Mouse (Mus musculus) hindbrain, embryonic 11.5 days (tissue): ENCODE results near the gene Kdm2a. TPM values are rescaled to one million over a fixed set of nuclear protein-coding genes. Genes with fewer than 3 reads are reported as not detected.

Experiments used
- ATAC-seq: fragments of 200-750 bp; cut with Nextera tagmentation; 2 replicates; pipeline ENCODE4 v1.8.0; 2017; ENCODE audit warnings: mild to moderate bottlenecking, moderate TSS enrichment, moderate library complexity; ENCODE audit not compliant: low FRiP score
- DNase-seq: peaks from one replicate; pipeline ENCODE4 v3.0.0-alpha.2; 2015; ENCODE audit warnings: low spot score
- H3K27ac ChIP-seq: fragments of 300-500 bp; sonication (generic); 2 replicates; pipeline ENCODE4 v1.5.1; 2014; ENCODE audit warnings: mild to moderate bottlenecking, low read depth, low read length
- H3K27me3 ChIP-seq: fragments of 300-500 bp; sonication (generic); 2 replicates; pipeline ENCODE4 v1.6.1; 2014; ENCODE audit warnings: mild to moderate bottlenecking, low read length, moderate library complexity, mixed read lengths; ENCODE audit not compliant: control insufficient read depth, insufficient read depth
- H3K36me3 ChIP-seq: fragments of 300-500 bp; sonication (generic); 2 replicates; pipeline ENCODE4 v1.6.1; 2014; ENCODE audit warnings: mild to moderate bottlenecking, low read length, moderate library complexity, mixed read lengths; ENCODE audit not compliant: control insufficient read depth, insufficient read depth
- H3K4me1 ChIP-seq: fragments of 300-500 bp; sonication (generic); replicated peaks from 2 replicates; pipeline ENCODE4 v1.6.1; 2014; ENCODE audit warnings: low read length, mixed read lengths; ENCODE audit not compliant: control insufficient read depth, insufficient read depth
- H3K4me2 ChIP-seq: fragments of 300-500 bp; sonication (generic); replicated peaks from 2 replicates; pipeline ENCODE4 v1.6.1; 2014; ENCODE audit warnings: mild to moderate bottlenecking, low read depth, low read length
- H3K4me3 ChIP-seq: fragments of 300-500 bp; sonication (generic); 2 replicates; pipeline ENCODE4 v1.5.1; 2014; ENCODE audit warnings: low read depth, low read length
- H3K9ac ChIP-seq: fragments of 300-500 bp; sonication (generic); 2 replicates; pipeline ENCODE4 v1.6.1; 2014; ENCODE audit warnings: low read depth, low read length
- H3K9me3 ChIP-seq: fragments of 300-500 bp; sonication (generic); 2 replicates; pipeline ENCODE4 v1.6.1; 2016; ENCODE audit warnings: low read length; ENCODE audit not compliant: control insufficient read depth
- WGBS: fragments of 180-500 bp; shearing (Covaris S2); extraction: QIAGEN DNeasy Blood & Tissue Kit; methylation state at CpG from one replicate; pipeline ENCODE4 v1.1.7; 2014; 5-methylcytosine and 5-hydroxymethylcytosine counted together
- polyA plus RNA-seq: library from polyadenylated mRNA; unstranded; fragments of >200 nt; fragmentation: Nextera tagmentation; extraction: Ambion mirVana; gene quantifications from 2 replicates; pipeline ENCODE4 v1.2.1, GENCODE M21; 2014

Gene Kdm2a
- polyA plus RNA-seq, 1 experiment from 2014 or later, result 44.0 TPM

DNA sequence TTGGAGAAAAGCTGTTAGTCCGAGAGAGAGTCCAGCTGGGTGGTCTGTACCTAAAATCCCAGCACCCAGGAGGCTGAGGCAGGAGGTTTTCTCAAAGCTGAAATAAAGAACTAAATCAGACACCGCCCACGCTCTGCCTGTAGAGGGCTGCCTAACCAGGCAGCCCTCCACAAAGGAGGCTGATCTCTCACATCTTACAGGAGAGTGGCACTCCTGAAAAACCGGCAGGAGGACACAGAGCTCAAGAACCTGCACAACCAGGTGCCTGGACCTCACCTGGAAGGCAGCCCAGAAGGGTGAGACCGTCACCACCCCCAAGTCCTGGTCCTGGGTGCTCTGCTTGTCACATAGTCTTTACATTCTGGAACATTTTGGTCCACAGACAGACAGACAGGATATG is 100.2 kb downstream of the Kdm2a start:
- Histone ChIP-seq H3K4me2 (no peak overlapping the region), H3K36me3 (0 out of 2 replicates have a peak, but pooled peaks cover 3% of the 10 kb centered on the region), H3K9me3 (no peaks in the 10 kb centered on the region), H3K27ac (no peak overlapping the region), H3K9ac (no peak overlapping the region), H3K4me3 (no peak overlapping the region), H3K4me1 (peaks cover 8% of the 10 kb centered on the region), H3K27me3 (no peaks in the 10 kb centered on the region)
- ATAC-seq, result no peak
- WGBS, result 90% methylated on average over 5 of the region's 5 CpGs
- no peak for DNase-seq

DNA sequence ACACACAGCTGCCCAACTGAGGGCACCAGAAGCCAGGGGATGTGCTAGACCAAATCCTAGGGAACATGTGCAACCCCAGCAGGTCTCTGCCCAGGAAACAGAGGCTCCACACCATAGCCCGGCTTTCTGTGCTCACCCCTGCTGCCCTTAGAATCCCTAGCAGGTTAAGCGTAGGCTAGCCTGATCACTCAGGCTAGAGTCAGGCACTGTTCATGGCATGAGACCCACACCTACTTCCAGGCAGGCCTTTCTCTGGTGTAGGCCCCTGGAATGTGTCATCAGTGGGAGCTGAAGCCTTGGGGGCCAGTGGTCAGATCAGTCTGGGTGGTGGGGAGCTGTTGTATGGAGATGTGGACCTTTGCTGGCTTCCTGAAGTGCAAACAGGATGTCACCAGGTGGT is 101.5 kb downstream of the Kdm2a start:
- Histone ChIP-seq H3K4me1 (no peaks in the 10 kb centered on the region; the same call in 1 of the 2 replicates), H3K9ac (no peak overlapping the region), H3K4me2 (no peak overlapping the region), H3K9me3 (no peaks in the 10 kb centered on the region), H3K36me3 (0 out of 2 replicates have a peak, but pooled peaks cover 8% of the 10 kb centered on the region), H3K27ac (no peak overlapping the region), H3K4me3 (no peak overlapping the region), H3K27me3 (no peaks in the 10 kb centered on the region)
- ATAC-seq, result no peak
- 96% methylated on average over 2 of the region's 2 CpGs for WGBS
- DNase-seq, result no peak

DNA sequence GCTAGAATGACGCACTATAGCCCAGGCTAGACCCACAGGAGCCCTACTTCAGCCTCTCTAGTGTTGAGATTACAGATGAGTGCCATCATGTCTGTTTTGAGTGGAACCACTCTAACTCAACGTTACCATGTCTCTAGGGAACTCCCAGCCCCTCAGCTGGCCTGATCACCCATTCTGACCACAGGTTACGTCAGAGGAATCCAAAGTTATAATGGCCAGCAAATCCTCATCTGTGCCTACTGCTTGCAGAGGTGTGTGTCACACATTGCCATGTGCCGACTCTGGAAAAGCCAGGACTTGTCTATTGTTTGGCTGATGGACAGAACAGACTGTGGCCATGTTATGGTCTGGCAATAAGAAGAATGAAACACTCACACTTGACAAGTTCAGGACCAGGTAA is 102.7 kb downstream of the Kdm2a start:
- Histone ChIP-seq H3K27ac (no peak overlapping the region), H3K9me3 (no peaks in the 10 kb centered on the region), H3K9ac (no peak overlapping the region), H3K27me3 (no peaks in the 10 kb centered on the region), H3K4me3 (no peak overlapping the region), H3K4me2 (no peak overlapping the region), H3K36me3 (0 out of 2 replicates have a peak, but pooled peaks cover 8% of the 10 kb centered on the region), H3K4me1 (no peaks in the 10 kb centered on the region)
- ATAC-seq, result no peak
- DNase-seq, result no peak
- 92% methylated on average over 4 of the region's 4 CpGs for WGBS

- ATAC-seq (no peak), DNase-seq (no peak)
- WGBS, result 63% methylated on average over 14 of the region's 14 CpGs
- Histone ChIP-seq H3K36me3 (peaks cover 13% of the 10 kb centered on the region), H3K27me3 (no peaks in the 10 kb centered on the region), H3K9me3 (no peaks in the 10 kb centered on the region), H3K4me2 (no peak overlapping the region), H3K27ac (no peak overlapping the region), H3K4me3 (no peak overlapping the region), H3K9ac (no peak overlapping the region), H3K4me1 (no peaks in the 10 kb centered on the region)
Observed at GRCm38 (mm10) chr19:4294381-4295097, 103.5 kb downstream of the Kdm2a start.

GRCm38 (mm10) chr19:4291161-4291560 is 106.9 kb downstream of the Kdm2a start:
- Histone ChIP-seq H3K4me3 (no peak overlapping the region), H3K9ac (no peak overlapping the region), H3K36me3 (peaks cover 22% of the 10 kb centered on the region), H3K4me1 (no peaks in the 10 kb centered on the region), H3K9me3 (no peaks in the 10 kb centered on the region), H3K4me2 (no peak overlapping the region), H3K27ac (no peak overlapping the region; the same call in 1 of the 2 replicates), H3K27me3 (no peaks in the 10 kb centered on the region)
- DNase-seq (no peak), ATAC-seq (no peak)
- 94% methylated on average over 11 of the region's 11 CpGs for WGBS

- DNase-seq (no peak), ATAC-seq (peak; percentile 66)
- H3K36me3 ChIP-seq, result peaks cover 25% of the 10 kb centered on the region
- H3K4me3 ChIP-seq, result no peak overlapping the region
- no peak overlapping the region for H3K9ac ChIP-seq
- H3K9me3 ChIP-seq, result no peaks in the 10 kb centered on the region
- H3K4me2 ChIP-seq, result no peak overlapping the region
- no peak overlapping the region; the same call in 1 of the 2 replicates for H3K27ac ChIP-seq
- H3K4me1 ChIP-seq, result no peaks in the 10 kb centered on the region
- 62% methylated on average over 15 of the region's 15 CpGs for WGBS
- H3K27me3 ChIP-seq, result no peaks in the 10 kb centered on the region
Observed at GRCm38 (mm10) chr19:4290749-4291148, 107.3 kb downstream of the Kdm2a start.

GRCm38 (mm10) chr19:4283653-4284052 is 114.4 kb downstream of the Kdm2a start:
- no peak overlapping the region for H3K27ac ChIP-seq
- ATAC-seq (no peak), DNase-seq (no peak)
- H3K27me3 ChIP-seq, result no peaks in the 10 kb centered on the region
- 49% methylated on average over 7 of the region's 7 CpGs for WGBS
- no peak overlapping the region for H3K4me2 ChIP-seq
- no peak overlapping the region for H3K9ac ChIP-seq
- H3K9me3 ChIP-seq, result no peaks in the 10 kb centered on the region
- peak overlapping the region; percentile 53 for H3K4me3 ChIP-seq
- H3K4me1 ChIP-seq, result 0 out of 2 replicates have a peak, but pooled peaks cover 3% of the 10 kb centered on the region
- H3K36me3 ChIP-seq, result peaks cover 5% of the 10 kb centered on the region

- no peak within 1 kb of the TSS for H3K27ac ChIP-seq
Observed at GRCm38 (mm10) chr19:4282898-4283553, 115.1 kb downstream of the Kdm2a start, which contains the start of gene Ankrd13d. Gene Ankrd13d (minus strand): TSS chr19:4283137.

More at GRCm38 (mm10) chr19:4282898-4283553, 115.1 kb downstream of the Kdm2a start, which contains the start of gene Ankrd13d:
- Histone ChIP-seq H3K36me3 (peaks cover 5% of the 10 kb centered on the region), H3K4me2 (peak within 1 kb of the TSS; percentile 76), H3K27me3 (no peaks in the 10 kb centered on the region), H3K4me3 (peak within 1 kb of the TSS; percentile 53), H3K4me1 (0 out of 2 replicates have a peak, but pooled peaks cover 3% of the 10 kb centered on the region), H3K9me3 (no peaks in the 10 kb centered on the region), H3K9ac (peak within 1 kb of the TSS; percentile 66)
- ATAC-seq, result peak; percentile 96
- DNase-seq, result peak; percentile 92
- WGBS, result under 1% methylated on average over 43 of the region's 50 CpGs
